Mouse (Mus musculus) liver, embryonic 14.5 days (tissue): ENCODE data around the gene Ppp1r13l.

ENCODE experiments used
- CTCF ChIP-seq: IDR thresholded peaks from 2 replicates; pipeline ENCODE4 v1.5.1; 2016; ENCODE audit warnings: antibody characterized with exemption, low read depth, control low read depth
- EP300 ChIP-seq: IDR thresholded peaks from 2 replicates; pipeline ENCODE4 v1.6.1; 2016; ENCODE audit warnings: antibody characterized with exemption, low read depth

DNA sequence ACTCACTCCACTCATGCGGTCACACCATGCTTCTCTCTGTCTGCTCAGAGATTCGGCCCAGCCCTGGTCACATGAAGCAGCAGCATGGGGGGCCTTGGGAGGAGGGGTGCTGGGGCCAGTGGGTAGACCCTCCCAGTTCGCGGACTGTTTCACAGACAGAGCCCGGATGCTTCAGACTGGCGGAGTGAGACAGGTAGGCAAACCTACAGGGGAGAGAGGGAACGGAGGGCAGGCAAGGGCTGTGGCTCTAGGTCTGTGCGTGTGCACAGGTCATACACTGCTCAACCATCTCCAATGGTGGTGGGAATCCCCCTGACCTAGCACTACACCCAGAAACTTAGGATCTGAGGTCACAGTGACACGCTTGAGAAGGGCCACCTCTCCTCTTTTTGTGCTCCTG is 40.1 kb upstream of the Ppp1r13l start:
- TF ChIP-seq CTCF = no peak
- no peak for TF ChIP-seq EP300
